Mouse (Mus musculus) left cerebral cortex, adult 9 months (tissue): ENCODE data around the gene Rnf103.
"Not testable (repeated sequence)": the region's sequence is repeated elsewhere in the genome, so short reads cannot be mapped to it uniquely, and the experiment has no call there.

ENCODE experiments used
- DNase-seq, 2 experiments: peaks; one replicate each; pipeline ENCODE4 v3.0.0; 2022; ENCODE audit warnings: low spot score in 2 of 2

The Rnf103 gene

GRCm38 (mm10) chr6:71493675-71494340 is at the start of gene Rnf103:
TSS of gene Rnf103 (plus strand) at chr6:71493894.
- DNase-seq = peak; percentile 64 to 83

DNA sequence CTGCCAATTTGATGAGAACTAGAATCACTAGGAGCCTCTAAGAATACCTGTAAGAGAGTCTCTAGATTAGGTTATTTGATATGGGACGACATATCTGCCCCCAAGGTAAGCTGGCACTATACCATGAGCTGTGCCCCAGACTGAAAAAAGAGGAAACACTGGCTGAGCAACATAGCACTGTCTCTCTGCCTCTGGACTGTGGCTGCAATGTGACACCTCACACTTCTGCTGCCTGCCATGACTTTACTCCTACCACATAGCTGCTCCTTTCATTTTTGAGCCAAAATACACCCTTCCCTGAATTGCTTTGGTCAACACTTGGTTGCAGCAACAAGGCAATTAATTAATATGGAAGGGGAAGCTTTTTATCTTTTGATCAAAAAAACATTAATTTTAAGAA is 48.9 kb upstream of the Rnf103 start:
- no peak for DNase-seq

DNA sequence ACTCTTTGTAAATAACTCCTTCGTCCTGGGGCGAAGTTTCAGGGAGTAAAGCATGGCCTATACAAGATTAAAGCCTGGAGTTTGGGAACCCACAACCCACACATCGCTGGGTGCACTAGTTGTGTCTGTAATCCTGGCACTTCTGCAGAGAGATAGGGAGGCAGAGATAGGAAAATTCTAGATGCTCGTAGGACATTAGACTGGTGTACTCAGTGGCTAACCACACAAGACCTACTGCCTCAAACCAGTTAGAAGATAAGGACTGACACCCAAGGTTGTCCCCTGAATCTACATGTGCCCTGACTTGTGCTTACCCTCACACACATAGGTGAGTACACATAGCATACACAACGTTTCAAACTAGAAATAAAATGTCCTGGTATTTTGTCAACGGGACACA is 48.1 kb upstream of the Rnf103 start:
- DNase-seq = no peak

GRCm38 (mm10) chr6:71452792-71453191 is 40.9 kb upstream of the Rnf103 start:
- no peak for DNase-seq

GRCm38 (mm10) chr6:71453983-71454739 is 39.5 kb upstream of the Rnf103 start:
- DNase-seq = not testable (repeated sequence)

DNA sequence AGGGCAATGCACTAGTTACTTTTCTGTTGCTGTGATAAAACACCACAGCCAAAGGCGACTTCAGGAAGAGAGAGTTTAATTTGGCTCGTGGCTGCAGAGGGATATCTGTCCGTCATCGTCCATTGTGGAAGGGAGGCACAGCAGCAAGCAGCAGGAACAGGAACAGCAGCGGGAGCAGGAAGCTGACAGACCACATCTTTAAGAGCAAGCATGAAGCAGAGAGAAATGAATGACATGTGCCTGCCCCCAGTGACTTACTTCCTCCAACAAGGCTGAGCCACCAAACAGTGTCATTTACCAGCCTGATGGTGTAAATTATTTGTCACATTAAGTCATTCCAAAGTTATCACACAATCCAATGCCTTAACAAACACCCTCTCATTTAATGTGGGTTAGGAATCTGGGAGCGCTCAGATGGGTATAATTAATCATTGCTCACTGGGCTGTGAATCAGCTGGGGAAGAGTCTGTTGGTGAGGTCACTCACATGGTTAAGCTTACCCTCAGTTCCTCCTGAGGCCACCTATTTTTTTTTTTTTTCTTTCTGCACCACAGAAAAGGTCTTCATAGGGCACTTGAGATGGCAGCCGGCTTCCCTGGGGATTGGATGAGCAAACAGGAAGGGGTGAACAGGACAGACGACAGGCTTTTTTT is 35.6 kb upstream of the Rnf103 start:
- DNase-seq = no peak

- no peak for DNase-seq
These were observed 28.5 kb upstream of the Rnf103 start for GRCm38 (mm10) chr6:71465146-71465545.

DNA sequence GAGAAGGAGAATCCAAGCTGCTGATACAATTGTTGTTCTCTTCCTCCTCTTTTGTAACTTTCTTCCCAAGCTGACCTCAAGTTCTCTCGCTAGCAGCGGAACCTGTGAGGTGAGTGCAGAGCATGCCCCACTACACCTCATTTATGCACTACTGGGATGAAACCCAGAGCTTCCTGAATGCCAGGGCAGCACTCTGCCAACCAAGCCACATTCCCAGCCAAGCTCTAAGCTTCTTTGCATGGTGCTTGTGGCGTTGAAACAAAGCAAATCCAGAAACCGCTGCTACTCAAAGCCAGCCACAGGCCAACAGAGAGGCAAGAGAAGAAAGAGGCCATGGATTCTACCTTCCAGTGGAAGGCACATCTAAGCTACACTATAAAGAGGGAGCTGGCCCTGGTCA is 25.9 kb upstream of the Rnf103 start:
- DNase-seq = peak in 1 of 2 experiments; percentile 8

GRCm38 (mm10) chr6:71469291-71469690 is 24.4 kb upstream of the Rnf103 start:
- no peak for DNase-seq

GRCm38 (mm10) chr6:71471830-71472520 is 21.7 kb upstream of the Rnf103 start:
- no peak for DNase-seq

DNA sequence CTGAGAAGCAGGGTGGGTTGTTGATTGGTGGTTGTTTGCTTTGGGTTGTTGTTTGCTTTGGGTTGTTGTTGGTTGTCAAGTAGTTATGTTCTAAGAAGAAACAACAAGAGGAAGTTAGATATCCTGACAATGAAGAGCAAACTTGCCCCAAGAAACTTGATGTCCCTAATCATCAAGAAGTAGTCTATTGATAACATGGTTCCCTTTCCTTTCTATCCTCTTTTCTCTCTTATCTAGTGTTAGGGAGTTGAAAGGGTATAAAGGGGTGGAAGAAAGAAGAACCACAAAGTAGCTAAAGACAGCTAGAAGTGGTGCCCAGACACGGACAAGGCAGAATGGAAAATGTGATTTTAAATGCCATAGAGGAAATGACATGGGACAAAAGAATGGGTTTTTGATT is 20.9 kb upstream of the Rnf103 start:
- no peak for DNase-seq

- DNase-seq = no peak
These were observed 18.1 kb upstream of the Rnf103 start for GRCm38 (mm10) chr6:71475604-71476003.

- no peak for DNase-seq
These were observed 16.9 kb upstream of the Rnf103 start for GRCm38 (mm10) chr6:71476783-71477182.

DNA sequence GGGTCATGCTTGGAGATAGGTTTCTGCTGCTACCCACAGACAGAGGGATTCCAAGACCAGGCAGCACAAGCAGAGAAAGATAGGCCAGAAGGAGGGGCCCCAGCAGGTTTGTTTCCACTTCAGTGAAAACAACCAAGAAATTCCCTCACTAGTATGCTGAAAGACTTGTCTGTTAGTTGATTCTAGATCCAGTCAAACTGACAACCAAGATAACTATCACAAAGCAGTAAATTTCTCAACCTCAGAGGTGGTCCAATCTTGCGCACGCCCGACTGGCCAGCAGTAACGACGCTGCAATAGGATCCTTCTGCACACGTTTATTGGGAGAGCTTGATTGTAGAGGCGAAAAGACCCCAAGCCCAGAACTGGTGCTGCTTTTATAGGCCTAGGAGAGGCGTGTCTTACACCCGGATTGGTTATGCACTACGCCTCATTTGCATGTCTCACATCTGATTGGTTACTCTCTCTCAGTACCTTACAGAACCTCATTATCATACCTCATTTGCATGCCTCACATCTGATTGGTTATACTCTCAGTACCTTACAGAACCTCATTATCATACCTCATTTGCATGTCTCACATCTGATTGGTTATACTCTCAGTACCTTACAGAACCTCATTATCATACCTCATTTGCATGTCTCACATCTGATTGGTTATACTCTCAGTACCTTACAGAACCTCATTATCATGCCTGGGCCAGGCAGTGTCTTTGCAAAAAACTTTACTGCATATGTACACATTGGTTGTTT is 14.7 kb upstream of the Rnf103 start:
- DNase-seq = not testable (repeated sequence)

GRCm38 (mm10) chr6:71479588-71479987 is 14.1 kb upstream of the Rnf103 start:
- DNase-seq = not testable (repeated sequence)

- no peak for DNase-seq
These were observed 13.6 kb upstream of the Rnf103 start for GRCm38 (mm10) chr6:71480136-71480535.

DNA sequence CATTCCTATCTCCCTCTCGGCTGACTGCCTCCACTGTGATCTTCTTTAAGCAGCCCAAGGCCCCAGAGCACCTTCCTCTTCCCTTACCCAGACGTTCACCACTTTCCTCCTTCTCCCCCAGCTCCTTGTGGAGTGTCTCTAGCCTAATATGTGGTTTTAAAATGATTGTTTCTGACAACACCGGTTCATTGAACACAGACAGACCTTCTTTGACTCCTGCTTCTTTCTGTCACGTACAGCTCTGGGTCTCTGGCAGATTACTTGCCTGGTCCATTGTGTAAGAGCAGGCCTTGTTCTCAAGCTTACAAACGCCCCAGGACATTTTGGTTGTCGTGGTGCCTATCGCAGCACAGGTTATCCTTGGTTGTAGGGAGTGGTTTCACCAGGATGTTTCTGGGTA is 12.6 kb upstream of the Rnf103 start:
- DNase-seq = no peak

GRCm38 (mm10) chr6:71485246-71485645 is 8.4 kb upstream of the Rnf103 start:
- DNase-seq = no peak

DNA sequence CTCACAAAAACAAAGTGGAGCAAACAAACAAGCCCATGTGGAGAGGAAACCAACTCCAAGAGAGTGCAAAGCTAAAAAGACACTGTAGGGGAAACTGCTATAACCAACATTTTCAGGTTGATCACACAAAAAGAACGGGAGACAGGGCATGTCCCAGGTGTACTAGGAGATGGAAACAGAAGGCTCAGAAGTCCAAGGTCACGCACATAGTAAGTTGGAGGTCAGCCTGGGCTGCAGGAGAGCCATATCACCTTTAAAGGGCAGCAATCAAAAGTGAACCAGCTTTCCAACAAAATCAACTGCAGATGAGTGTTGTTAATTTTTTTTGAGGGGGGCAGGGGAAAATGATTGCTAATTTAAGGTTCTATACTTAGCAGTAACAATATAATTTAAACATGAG is 7.5 kb upstream of the Rnf103 start:
- DNase-seq = no peak

- no peak for DNase-seq
These were observed 6.8 kb upstream of the Rnf103 start for GRCm38 (mm10) chr6:71486867-71487266.

- DNase-seq = no peak
These were observed 5.7 kb upstream of the Rnf103 start for GRCm38 (mm10) chr6:71487966-71488365.

DNA sequence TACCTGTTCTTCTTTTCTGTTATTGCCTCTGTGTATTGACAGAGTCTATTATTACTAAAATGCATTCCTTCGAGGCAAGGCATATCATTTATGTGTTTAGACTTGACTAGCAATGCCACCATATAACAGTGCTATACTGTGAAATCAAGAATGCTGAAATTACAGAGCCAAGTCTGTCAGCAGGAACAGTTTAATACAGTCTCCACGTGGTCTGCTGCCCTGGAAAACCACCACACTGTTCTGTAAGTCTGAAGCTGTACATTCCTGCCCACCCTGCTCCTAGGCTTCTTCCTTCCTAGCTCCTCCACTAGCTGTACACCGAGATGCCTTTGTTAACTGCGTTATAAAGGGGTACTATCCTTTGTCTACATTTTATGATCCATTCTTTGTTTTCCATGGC is 1.6 kb upstream of the Rnf103 start:
- no peak for DNase-seq
